Mouse (Mus musculus): Measurements from ENCODE around the gene Serinc5.

GRCm38 (mm10) chr13:92576688-92577087 lies 34.2 kb upstream of the Serinc5 start:
- no peak for TF ChIP-seq CTCF (IDR thresholded peaks at IDR 0.05; ENCODE audit: extremely low read depth, insufficient read length, insufficient replicate concordance, low read depth, low read length)
- no peak for TF ChIP-seq POLR2A (IDR thresholded peaks at IDR 0.05; ENCODE audit: low read depth, low read length)

All from small intestine, adult 2 months (tissue).